Mouse (Mus musculus) small intestine, adult 2 months (tissue): ENCODE data around the gene Gm42742.

Experiments
- CTCF ChIP-seq: fragments of 200-500 bp; IDR thresholded peaks from 2 replicates; pipeline ENCODE4 v1.5.1; 2012; ENCODE audit warnings: low read depth, mild to moderate bottlenecking, control low read depth, inconsistent platforms, low read length, moderate library complexity, mixed read lengths; ENCODE audit not compliant: insufficient replicate concordance, insufficient read length; ENCODE audit errors: extremely low read depth
- POLR2A ChIP-seq: fragments of 200-500 bp; IDR thresholded peaks from 2 replicates; pipeline ENCODE4 v1.6.1; 2012; ENCODE audit warnings: low read depth, mild to moderate bottlenecking, control low read depth, inconsistent platforms, low read length, moderate library complexity

DNA sequence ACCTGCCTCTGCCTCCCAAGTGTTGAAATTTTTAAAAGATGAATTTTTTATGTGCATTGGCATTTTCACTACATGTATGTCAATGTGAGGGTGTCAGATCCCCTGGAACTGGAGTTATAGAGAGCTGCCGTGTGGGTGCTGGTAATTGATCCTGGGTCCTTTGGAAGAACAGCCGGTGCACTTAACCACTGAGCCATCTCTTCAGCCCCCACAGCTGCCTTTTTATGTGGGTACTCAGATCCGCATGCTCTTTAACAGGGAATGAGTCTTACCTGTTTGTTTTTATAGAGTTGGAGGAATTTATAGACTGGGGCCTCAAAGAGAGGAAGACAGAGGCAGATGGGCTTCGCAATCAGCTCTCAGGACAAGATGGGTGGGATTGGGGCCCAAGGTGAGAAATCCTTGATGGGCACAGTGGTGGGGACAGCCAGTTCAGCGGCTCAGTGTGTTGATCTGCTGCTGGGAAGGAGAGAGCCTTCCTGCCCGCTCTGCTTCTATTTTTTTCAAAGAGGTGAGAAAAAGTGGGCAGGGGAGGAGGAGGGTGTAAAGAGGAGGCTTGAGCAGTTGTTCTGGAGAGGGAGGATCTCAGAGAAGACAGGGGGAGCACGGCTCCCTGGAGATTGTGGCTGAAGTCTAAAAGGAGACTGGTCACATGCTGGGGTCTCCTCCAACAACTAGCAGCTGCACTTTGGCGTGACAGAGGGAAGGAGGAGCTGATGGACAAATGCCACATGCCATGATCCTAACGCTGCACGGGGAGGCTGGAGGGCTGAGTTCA lies 36.0 kb downstream of the Gm42742 start:
- TF ChIP-seq CTCF, result no peak
- TF ChIP-seq POLR2A, result no peak
